Mouse (Mus musculus): ENCODE measurements around the gene Swi5.

Swi5 gene

GRCm38 (mm10) chr2:32260635-32261034 is 27.2 kb downstream of the Swi5 start:
- DNase-seq (ENCODE audit: low spot score), result no peak

- DNase-seq (ENCODE audit: low spot score), result peak; percentile 48
Measured at GRCm38 (mm10) chr2:32259657-32260417, 28.0 kb downstream of the Swi5 start, which contains the start of gene Uck1. Gene Uck1, minus strand, starts transcription at chr2:32260159.

DNA sequence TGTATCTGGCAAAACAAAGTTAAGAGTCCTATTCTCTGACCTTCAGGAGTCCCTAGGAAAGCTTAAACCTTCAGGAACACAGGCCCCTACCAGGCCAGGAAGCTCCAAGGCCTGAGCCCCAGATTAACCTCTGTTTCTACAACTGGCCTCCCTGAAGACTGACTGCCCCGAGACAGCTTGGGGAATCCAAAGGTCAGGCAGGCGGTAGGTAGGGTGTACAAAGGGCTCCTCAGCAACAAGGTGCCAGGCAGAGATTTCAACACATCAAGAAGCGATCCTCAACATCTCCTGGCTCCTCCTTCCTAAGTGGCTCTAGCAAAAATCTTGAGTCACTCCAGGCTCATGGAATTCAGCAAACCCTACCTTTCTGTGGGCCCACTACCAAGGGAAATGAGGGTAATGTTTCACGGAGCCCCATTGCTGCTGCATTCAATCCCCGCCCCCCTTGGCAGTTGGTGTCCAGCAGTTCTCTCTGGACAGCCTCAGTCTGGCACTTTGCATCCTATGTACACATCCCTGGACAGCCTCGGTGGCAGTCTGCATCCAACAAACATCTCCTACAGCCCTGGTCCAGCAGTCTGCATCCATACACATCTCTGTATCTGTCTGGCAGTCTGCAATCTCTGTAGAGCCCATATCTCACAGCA is 28.9 kb downstream of the Swi5 start:
- DNase-seq (ENCODE audit: low spot score), result no peak

- DNase-seq (ENCODE audit: low spot score), result no peak
Measured at GRCm38 (mm10) chr2:32256273-32256672, 31.6 kb downstream of the Swi5 start.

- no peak for DNase-seq (ENCODE audit: low spot score)
Measured at GRCm38 (mm10) chr2:32254563-32254962, 33.3 kb downstream of the Swi5 start.

DNA sequence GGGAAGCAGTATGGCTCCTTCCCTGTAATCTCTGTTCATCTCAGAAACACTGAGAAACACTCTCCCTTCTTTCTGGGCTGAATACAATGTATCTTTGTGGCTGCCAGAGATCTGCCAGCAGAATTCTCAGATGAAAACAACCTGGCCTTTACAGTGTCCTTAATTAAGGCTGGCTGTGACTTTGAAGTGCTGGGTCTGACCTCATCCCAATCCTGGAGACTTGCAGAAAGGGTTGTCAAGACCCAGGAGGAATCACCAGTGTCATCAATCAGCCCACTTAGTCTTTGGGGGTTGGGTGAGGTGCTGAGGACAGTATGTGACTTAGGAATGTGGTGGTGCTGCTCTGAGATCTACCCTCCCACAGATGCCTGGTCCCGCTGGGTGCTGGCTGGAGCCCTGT is 34.5 kb downstream of the Swi5 start:
- no peak for DNase-seq (ENCODE audit: low spot score)

DNA sequence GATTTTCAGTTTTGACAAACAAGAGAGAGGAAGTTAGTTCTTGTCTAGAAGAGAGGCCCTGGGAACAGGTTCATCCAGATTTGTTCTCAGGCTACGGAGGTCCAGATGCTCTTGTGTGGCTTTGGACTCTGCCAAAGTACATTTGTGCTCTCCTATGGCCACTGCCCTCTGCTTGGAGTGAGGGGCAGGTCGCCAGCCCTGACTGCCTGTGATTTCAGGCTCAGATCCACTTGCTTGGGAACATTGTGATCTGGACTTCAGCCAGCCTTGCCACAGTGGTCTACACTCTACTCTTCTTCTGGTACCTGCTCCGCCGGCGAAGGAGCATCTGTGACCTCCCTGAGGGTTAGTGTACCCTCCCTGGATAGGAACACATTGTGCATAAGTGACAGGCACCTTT is 35.2 kb downstream of the Swi5 start:
- DNase-seq (ENCODE audit: low spot score), result no peak

- no peak for DNase-seq (ENCODE audit: low spot score)
Measured at GRCm38 (mm10) chr2:32251791-32252527, 35.9 kb downstream of the Swi5 start.

- no peak for DNase-seq (ENCODE audit: low spot score)
Measured at GRCm38 (mm10) chr2:32248377-32249361, 39.2 kb downstream of the Swi5 start.

GRCm38 (mm10) chr2:32246741-32247140 is 41.1 kb downstream of the Swi5 start:
- DNase-seq (ENCODE audit: low spot score), result no peak

GRCm38 (mm10) chr2:32242986-32243385 is 44.9 kb downstream of the Swi5 start:
- DNase-seq (ENCODE audit: low spot score), result no peak

GRCm38 (mm10) chr2:32240591-32240990 is 47.3 kb downstream of the Swi5 start:
- no peak for DNase-seq (ENCODE audit: low spot score)

- DNase-seq (ENCODE audit: low spot score), result no peak
Measured at GRCm38 (mm10) chr2:32238708-32239435, 49.0 kb downstream of the Swi5 start.

GRCm38 (mm10) chr2:32237571-32237970 is 50.3 kb downstream of the Swi5 start:
- no peak for DNase-seq (ENCODE audit: low spot score)

DNA sequence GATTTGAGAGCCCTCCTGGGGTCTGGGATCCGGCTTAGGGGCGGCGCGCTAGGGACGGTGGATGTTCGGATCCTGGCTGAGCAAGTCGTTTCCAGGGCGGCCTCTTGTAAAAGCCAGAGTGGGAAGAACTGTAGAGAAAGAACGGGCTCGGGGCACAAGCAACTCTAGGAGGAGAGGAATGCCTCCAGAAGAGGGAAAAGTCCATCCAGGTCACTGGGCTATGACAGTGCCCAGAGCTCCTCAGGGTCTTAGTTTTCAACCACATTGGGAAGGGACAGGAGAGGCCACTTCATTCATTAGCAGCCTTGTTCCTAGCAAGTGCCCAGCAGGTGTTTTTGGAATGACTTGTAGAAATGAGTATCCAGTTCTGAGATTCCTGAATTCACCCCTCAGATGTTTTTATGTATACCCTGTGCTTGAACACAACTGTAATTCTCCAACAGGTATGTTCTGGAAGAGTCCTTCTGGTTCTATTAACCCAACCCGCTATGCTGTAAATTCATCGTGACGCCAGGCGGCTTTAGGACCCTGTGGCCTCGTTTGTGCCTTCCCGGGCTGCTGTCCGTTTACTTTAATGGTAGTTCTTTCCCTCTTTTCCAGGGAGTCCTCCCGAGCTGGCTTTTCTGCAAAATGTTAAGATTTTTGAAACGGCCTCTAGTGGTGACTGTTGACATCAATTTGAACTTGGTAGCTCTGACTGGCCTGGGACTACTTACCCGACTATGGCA is 51.0 kb downstream of the Swi5 start:
- no peak for DNase-seq (ENCODE audit: low spot score)

DNA sequence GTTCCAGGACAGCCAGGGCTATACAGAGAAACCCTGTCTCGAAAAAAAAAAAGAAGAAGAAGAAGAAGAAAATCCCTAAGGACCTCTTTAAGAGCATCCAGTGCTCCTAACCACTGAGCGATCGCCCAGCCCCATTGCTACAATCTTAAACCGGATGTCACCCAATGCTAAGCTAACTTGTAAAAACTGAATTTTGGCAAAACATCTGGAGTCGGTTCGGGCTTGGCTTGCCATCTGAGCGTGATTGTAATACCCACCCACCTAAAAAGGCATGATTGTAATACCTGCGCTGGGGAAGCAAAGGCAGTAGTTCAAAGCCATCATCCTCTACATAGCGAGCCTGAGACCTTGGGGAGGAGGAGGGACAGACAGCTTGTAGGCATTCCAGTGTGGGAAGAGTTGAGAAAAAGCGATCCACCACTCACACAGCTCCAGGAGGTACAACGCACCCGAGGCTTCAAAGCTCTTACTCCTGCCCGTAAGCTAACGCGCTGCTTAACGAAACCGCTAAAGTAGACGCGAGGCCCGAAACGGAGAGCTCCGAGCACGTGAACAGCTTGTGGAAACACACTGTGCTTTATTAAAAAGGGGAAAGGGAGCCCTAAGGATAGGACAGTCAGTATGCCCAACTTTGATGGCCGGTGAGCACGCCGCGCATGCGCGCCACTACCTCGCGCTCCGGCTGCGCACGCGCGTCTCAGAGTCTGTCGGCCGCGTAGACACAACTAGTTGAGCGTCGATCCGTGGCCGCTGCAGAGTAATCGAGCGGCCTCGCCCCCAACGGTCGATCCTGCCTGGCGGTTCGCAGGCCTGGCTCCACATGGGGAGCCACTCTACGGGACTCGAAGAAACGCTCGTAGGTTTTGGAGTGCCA is 51.8 kb downstream of the Swi5 start, which contains the start of gene Pomt1:
Pomt1 (plus strand) TSS at position 705 of the 874 bp plus-strand sequence.
- DNase-seq (ENCODE audit: low spot score), result peak; percentile 64

DNA sequence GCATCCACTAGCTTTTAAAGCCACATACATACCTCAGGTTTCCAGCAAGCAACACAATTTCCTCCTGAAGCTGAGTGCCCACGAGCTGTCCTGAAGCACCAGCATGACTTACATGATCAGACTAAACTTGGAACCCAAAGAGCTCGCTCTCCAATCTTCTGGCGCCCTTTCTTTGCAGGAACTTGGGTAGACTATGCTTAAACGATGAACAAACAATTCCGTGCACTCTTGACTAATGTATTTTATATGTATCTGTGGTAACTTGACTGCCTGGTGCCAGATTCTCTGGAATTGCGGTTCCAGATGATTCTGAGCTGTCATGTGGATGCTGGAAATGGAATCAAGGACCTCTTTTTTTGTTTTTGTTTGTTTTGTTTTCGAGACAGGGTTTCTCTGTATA is 52.4 kb downstream of the Swi5 start:
- no peak for DNase-seq (ENCODE audit: low spot score)
